In the genomic region with DNA sequence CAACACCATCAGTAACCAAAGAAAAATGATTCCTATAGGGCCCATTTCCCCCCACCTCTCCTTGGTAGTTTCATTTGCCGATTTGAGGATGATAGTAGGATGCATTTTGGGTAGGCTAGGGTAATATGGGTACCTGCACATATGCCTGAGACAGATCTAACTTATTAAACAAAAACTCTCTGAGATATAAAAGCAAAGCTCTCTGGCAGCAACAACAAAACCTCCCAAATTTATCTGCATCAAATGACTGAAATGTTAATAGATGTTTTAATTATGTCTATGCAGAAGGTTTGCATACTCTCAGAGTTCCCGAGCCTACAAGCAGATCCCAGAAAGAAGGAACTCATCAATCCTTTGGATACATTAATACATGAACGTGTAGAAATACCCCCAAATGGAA, we compare ENCODE assay signal across 9 mouse cellular contexts. TPM values are rescaled to one million over a fixed set of nuclear protein-coding genes. Genes with fewer than 3 reads are reported as not detected.
DNase-seq lines count a peak whose midpoint lies in the region; ATAC-seq lines count a peak whose summit lies in the region.
"Had no signal": no experiment of that assay in that cellular context is flagged by ENCODE, and none has a peak within 500 bp of the region (broad histone marks: within the 10 kb centered on the region; RNA-seq: fewer than 3 reads in every experiment).

No protein-coding gene starts in this region.

- ATAC-seq in kidney, embryonic 15.5 days (replicated peaks; ENCODE audit: low FRiP score), result no peak
- no peak for ATAC-seq in embryonic facial prominence, embryonic 15.5 days (ENCODE audit: insufficient number of reproducible peaks, low FRiP score, low TSS enrichment, low read depth)
- ATAC-seq in midbrain, embryonic 14.5 days (ENCODE audit: low FRiP score, low TSS enrichment), result no peak
- no peak for ATAC-seq in cerebellum, adult (ENCODE audit: insufficient number of reproducible peaks, low FRiP score, low TSS enrichment)
- no peak for ATAC-seq in megakaryocyte progenitor cell, adult 5-6 weeks (replicated peaks; ENCODE audit: poor library complexity)

- no peaks in the 10 kb centered on the region for H3K27me3 ChIP-seq in kidney, embryonic 15.5 days
- H3K27me3 ChIP-seq in embryonic facial prominence, embryonic 15.5 days, result no peaks in the 10 kb centered on the region
- no peaks in the 10 kb centered on the region for H3K27me3 ChIP-seq in midbrain, embryonic 14.5 days (ENCODE audit: control insufficient read depth, insufficient read depth, low read length)

- H3K9me3 ChIP-seq in kidney, embryonic 15.5 days (replicated peaks), result no peaks in the 10 kb centered on the region
- H3K9me3 ChIP-seq in embryonic facial prominence, embryonic 15.5 days (replicated peaks), result no peaks in the 10 kb centered on the region
- H3K9me3 ChIP-seq in midbrain, embryonic 14.5 days (ENCODE audit: control insufficient read depth, low read length), result no peaks in the 10 kb centered on the region

- WGBS in kidney, embryonic 15.5 days, result 54% methylated on average over 3 of the region's 3 CpGs
- 39% methylated on average over 3 of the region's 3 CpGs for WGBS in embryonic facial prominence, embryonic 15.5 days
- 41% methylated on average over 3 of the region's 3 CpGs for WGBS in midbrain, embryonic 14.5 days

- H3K27ac ChIP-seq in kidney, embryonic 15.5 days, result no peak overlapping the region
- no peak overlapping the region for H3K27ac ChIP-seq in embryonic facial prominence, embryonic 15.5 days (replicated peaks)
- no peak overlapping the region for H3K27ac ChIP-seq in midbrain, embryonic 14.5 days (replicated peaks; ENCODE audit: low read depth, low read length)
- H3K27ac ChIP-seq: macrophage had no signal

- 0 out of 2 replicates have a peak, but pooled peaks cover 5% of the 10 kb centered on the region for H3K36me3 ChIP-seq in kidney, embryonic 15.5 days
- no peaks in the 10 kb centered on the region for H3K36me3 ChIP-seq in embryonic facial prominence, embryonic 15.5 days
- H3K36me3 ChIP-seq in midbrain, embryonic 14.5 days (ENCODE audit: control insufficient read depth, insufficient read depth, low read length), result no peaks in the 10 kb centered on the region

- H3K4me3 ChIP-seq in kidney, embryonic 15.5 days (replicated peaks), result peak overlapping the region; percentile 36
- H3K4me3 ChIP-seq in embryonic facial prominence, embryonic 15.5 days (replicated peaks), result peak overlapping the region; percentile 40
- peak overlapping the region; percentile 20 for H3K4me3 ChIP-seq in midbrain, embryonic 14.5 days (replicated peaks; ENCODE audit: low read depth, low read length)

- H3K9ac ChIP-seq in kidney, embryonic 15.5 days, result no peak overlapping the region
- no peak overlapping the region for H3K9ac ChIP-seq in embryonic facial prominence, embryonic 15.5 days
- H3K9ac ChIP-seq in midbrain, embryonic 14.5 days (replicated peaks; ENCODE audit: low read length), result no peak overlapping the region

- peak overlapping the region; percentile 56 for H3K4me2 ChIP-seq in kidney, embryonic 15.5 days
- H3K4me2 ChIP-seq in embryonic facial prominence, embryonic 15.5 days (replicated peaks), result peak overlapping the region; percentile 50
- peak overlapping the region; percentile 43 for H3K4me2 ChIP-seq in midbrain, embryonic 14.5 days (ENCODE audit: low read length)

- peaks cover 19% of the 10 kb centered on the region for H3K4me1 ChIP-seq in kidney, embryonic 15.5 days
- peaks cover 15% of the 10 kb centered on the region for H3K4me1 ChIP-seq in embryonic facial prominence, embryonic 15.5 days
- 0 out of 2 replicates have a peak, but pooled peaks cover 3% of the 10 kb centered on the region for H3K4me1 ChIP-seq in midbrain, embryonic 14.5 days (ENCODE audit: control insufficient read depth, insufficient read depth, low read length)

- DNase-seq in kidney, adult 8-10 months, result no peak
- peak; percentile 10 for DNase-seq in hindlimb bud, embryonic 11.5 days (ENCODE audit: extremely low spot score, low read depth, low spot score)
- DNase-seq in midbrain, embryonic 14.5 days, result no peak
- DNase-seq in adipocyte (ENCODE audit: low spot score), result no peak

RNA-seq across cellular contexts. Expression of gene Vcam1, which starts 1.7 kb away (rescaled TPM):
- polyA plus RNA-seq in kidney, embryonic 15.5 days (2015; fragmentation: Nextera tagmentation; extraction: Ambion mirVana), result 41.7 and 42.2 TPM in 2 replicates
- polyA plus RNA-seq in embryonic facial prominence, embryonic 15.5 days (2015; fragmentation: Nextera tagmentation; extraction: Ambion mirVana), result 37.8 and 42.6 TPM in 2 replicates
- 30.1 and 43.6 TPM in 2 replicates for polyA plus RNA-seq in midbrain, embryonic 14.5 days (2014; fragmentation: Nextera tagmentation; extraction: Ambion mirVana)
- 28.2 and 42.0 TPM in 2 replicates for total RNA-seq in megakaryocyte progenitor cell, adult 5-6 weeks (2015)
- total RNA-seq in megakaryocyte progenitor cell, adult 5-6 weeks (2017), result 22.9 and 32.7 TPM in 2 replicates
